Mouse (Mus musculus): Measurements from ENCODE around the gene Prkab2. TPM values are rescaled to one million over a fixed set of nuclear protein-coding genes. Genes with fewer than 3 reads are reported as not detected.

The Prkab2 gene
- total and polyA plus RNA-seq, 3 experiments: 0.68 to 1.5 (median 1.4) TPM

DNA sequence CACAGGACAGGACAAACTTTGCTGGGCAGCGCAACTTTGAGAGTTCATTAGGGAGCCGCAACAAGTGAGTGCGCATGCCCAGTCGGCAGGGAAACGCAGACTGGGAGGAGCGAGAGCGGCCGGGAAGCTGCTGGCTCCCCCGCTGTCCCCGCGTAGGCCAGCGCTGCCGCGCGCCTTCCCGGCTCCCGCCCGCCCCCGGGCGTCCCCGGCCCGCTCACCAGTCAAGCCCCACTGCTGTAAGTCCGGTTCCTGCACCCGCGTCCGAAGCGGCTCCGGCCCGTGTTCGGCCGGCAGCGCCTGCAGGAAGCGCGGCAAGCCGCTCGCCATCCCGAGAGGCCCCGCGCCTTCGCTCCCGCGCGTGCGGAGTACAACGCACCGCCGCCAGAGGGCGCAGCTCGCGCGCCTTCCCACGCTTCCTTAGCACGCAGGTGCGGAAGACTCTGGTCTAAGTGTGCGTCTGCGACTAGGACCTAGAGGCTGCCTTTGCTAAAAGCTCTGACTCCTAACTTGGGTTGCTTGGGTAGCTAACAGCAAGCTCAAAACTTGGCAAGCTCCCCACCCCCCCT is 48.1 kb upstream of the Prkab2 start, which contains the start of gene Chd1l:
Chd1l (minus strand) TSS at position 359 of the 566 bp plus-strand sequence.
- TF ChIP-seq MAX (IDR thresholded peaks at IDR 0.05; ENCODE audit: low read length) (peak; percentile 92), ZNF384 (IDR thresholded peaks at IDR 0.05; ENCODE audit: low read depth, low read length) (no peak), TCF12 (IDR thresholded peaks at IDR 0.05; ENCODE audit: low read depth, low read length) (peak; percentile 77), SIN3A (IDR thresholded peaks at IDR 0.05; ENCODE audit: low read length) (no peak; the same call in 1 of the 2 replicates), PAX5 (IDR thresholded peaks at IDR 0.05; ENCODE audit: low read length) (no peak), USF1 (IDR thresholded peaks at IDR 0.05; ENCODE audit: low read depth, low read length) (no peak), MAFK (IDR thresholded peaks at IDR 0.05; ENCODE audit: insufficient replicate concordance, low read length) (no peak), CTCF (conservative IDR thresholded peaks at IDR 0.05 in 1 of 2, IDR thresholded peaks at IDR 0.05 in 1 of 2; ENCODE audit: low read depth in 2 of 2, low read length in 2 of 2) (peak; percentile 72 to 94), BHLHE40 (IDR thresholded peaks at IDR 0.05; ENCODE audit: low read depth, low read length) (peak; percentile 84), GABPA (IDR thresholded peaks at IDR 0.05; ENCODE audit: insufficient replicate concordance, low read depth, low read length) (no peak), MYC (IDR thresholded peaks at IDR 0.05; ENCODE audit: low read depth, low read length) (peak; percentile 89), NRF1 (IDR thresholded peaks at IDR 0.05; ENCODE audit: low read depth, low read length) (peak; percentile 80), E2F4 (IDR thresholded peaks at IDR 0.05; ENCODE audit: insufficient replicate concordance, low read depth, low read length) (peak; percentile 88; the same call in 1 of the 2 replicates), IRF4 (IDR thresholded peaks at IDR 0.05; ENCODE audit: low read depth, low read length) (peak; percentile 44; the same call in 1 of the 2 replicates), EP300 (IDR thresholded peaks at IDR 0.05; ENCODE audit: low read length) (no peak), ZC3H11A (IDR thresholded peaks at IDR 0.05; ENCODE audit: low read depth, low read length) (no peak), ZMIZ1 (IDR thresholded peaks at IDR 0.05; ENCODE audit: low read depth, low read length) (no peak; the same call in 1 of the 2 replicates), MXI1 (IDR thresholded peaks at IDR 0.05; ENCODE audit: low read depth, low read length) (no peak; the same call in 1 of the 2 replicates), RCOR1 (conservative IDR thresholded peaks at IDR 0.05; ENCODE audit: low read depth, low read length) (0 out of 2 replicates have a peak, but pooled peaks have one; percentile 31), JUN (IDR thresholded peaks at IDR 0.05; ENCODE audit: insufficient read depth, low read depth, low read length) (no peak), USF2 (conservative IDR thresholded peaks at IDR 0.05; ENCODE audit: low read depth, low read length) (no peak), CHD1 (IDR thresholded peaks at IDR 0.05; ENCODE audit: low read depth, low read length) (no peak), KAT2A (IDR thresholded peaks at IDR 0.05; ENCODE audit: insufficient replicate concordance, low read length) (no peak), NELFE (IDR thresholded peaks at IDR 0.05; ENCODE audit: low read depth, low read length) (no peak; the same call in 1 of the 2 replicates), RAD21 (IDR thresholded peaks at IDR 0.05; ENCODE audit: low read depth, low read length) (peak; percentile 47), POLR2AphosphoS2 (IDR thresholded peaks at IDR 0.05; ENCODE audit: low read depth, low read length) (no peak), SMC3 (IDR thresholded peaks at IDR 0.05; ENCODE audit: low read depth, low read length) (peak; percentile 55), TBP (conservative IDR thresholded peaks at IDR 0.05; ENCODE audit: low read depth, low read length) (0 out of 2 replicates have a peak, but pooled peaks have one; percentile 44), MEF2A (IDR thresholded peaks at IDR 0.05; ENCODE audit: borderline replicate concordance, low read depth, low read length) (0 out of 2 replicates have a peak, but pooled peaks have one; percentile 46), ELF1 (IDR thresholded peaks at IDR 0.05; ENCODE audit: low read depth, low read length) (peak; percentile 91), ZKSCAN1 (IDR thresholded peaks at IDR 0.05; ENCODE audit: borderline replicate concordance, low read depth, low read length) (no peak), UBTF (IDR thresholded peaks at IDR 0.05; ENCODE audit: low read depth, low read length) (no peak), HCFC1 (IDR thresholded peaks at IDR 0.05; ENCODE audit: low read depth, low read length) (peak; percentile 73), POLR2A (IDR thresholded peaks at IDR 0.05; ENCODE audit: low read depth, low read length) (peak; percentile 85), ETS1 (conservative IDR thresholded peaks at IDR 0.05; ENCODE audit: low read depth, low read length) (no peak), JUND (conservative IDR thresholded peaks at IDR 0.05; ENCODE audit: low read depth, low read length) (no peak), MAZ (IDR thresholded peaks at IDR 0.05; ENCODE audit: low read depth, low read length) (no peak), CHD2 (IDR thresholded peaks at IDR 0.05; ENCODE audit: low read length) (no peak)
- H3K4me2 ChIP-seq (ENCODE audit: insufficient read depth, low read depth, poor library complexity, severe bottlenecking): peak within 1 kb of the TSS; percentile 91
- H3K9me3 ChIP-seq (replicated peaks; ENCODE audit: low read length): no peaks in the 10 kb centered on the region
- H3K9ac ChIP-seq (ENCODE audit: insufficient read depth, low read depth): peak within 1 kb of the TSS; percentile 80
- peak within 1 kb of the TSS; percentile 60 for H3K27ac ChIP-seq (ENCODE audit: insufficient read depth, low read depth)
- dilution Hi-C loops (cut with MboI; ENCODE audit: extremely low pct_ligation_motif_present, extremely low pct_unique_long_range_greater_than_20kb, low sequenced_read_pairs): no loop called here
- peak; percentile 88 for DNase-seq (ENCODE audit: extremely low read depth)
- H3K36me3 ChIP-seq (replicated peaks in 1 of 2; ENCODE audit: control insufficient read depth in 1 of 2, insufficient read depth in 1 of 2, low read length in 1 of 2): peaks cover 0 to 15% of the 10 kb centered on the region in 2 experiments
- peaks cover 6% of the 10 kb centered on the region for H3K79me2 ChIP-seq (replicated peaks; ENCODE audit: control insufficient read depth, extremely low read depth, insufficient read depth, poor library complexity, severe bottlenecking)
- H3K27me3 ChIP-seq (replicated peaks): no peaks in the 10 kb centered on the region
- peak within 1 kb of the TSS; percentile 81 to 92 (median 89) for H3K4me3 ChIP-seq (replicated peaks in 1 of 3; ENCODE audit: low read depth in 2 of 3, low read length in 2 of 3, poor library complexity in 1 of 3)
- in situ Hi-C loops (cut with MboI; ENCODE audit: low pct_ligation_motif_present, low pct_unique_long_range_greater_than_20kb, low sequenced_read_pairs): no loop called here
- peaks cover 17 to 30% of the 10 kb centered on the region in 2 experiments for H3K4me1 ChIP-seq (ENCODE audit: control insufficient read depth in 1 of 2, insufficient read depth in 2 of 2)
